Comparison of ENCODE assay signal across 17 mouse cellular contexts in the genomic region with DNA sequence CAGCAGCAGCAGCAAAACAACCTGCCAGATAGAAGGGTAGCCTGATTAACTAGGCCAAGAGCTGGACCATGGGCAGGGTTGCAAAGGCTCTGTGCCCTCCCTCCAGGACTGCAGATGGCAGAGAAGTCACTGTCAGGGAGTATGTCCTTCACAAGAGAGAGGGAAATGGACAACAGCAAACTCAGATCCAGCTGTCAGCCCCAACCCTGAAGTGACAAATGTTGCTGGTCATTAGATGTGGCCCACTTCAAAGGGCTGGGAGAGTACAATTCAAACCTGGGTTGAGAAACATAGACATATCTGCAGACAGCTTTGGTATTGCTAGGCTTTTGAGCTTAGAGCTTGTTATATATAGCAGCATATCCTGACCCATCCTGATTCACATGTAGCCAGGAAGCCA.
"Had no signal": no experiment of that assay in that cellular context is flagged by ENCODE, and none has a peak within 500 bp of the region (broad histone marks: within the 10 kb centered on the region; RNA-seq: fewer than 3 reads in every experiment).

No protein-coding gene starts in this region.

- H3K4me3 ChIP-seq: midbrain, embryonic 10.5 days; midbrain, embryonic 12.5 days; neural tube, embryonic 12.5 days had no signal

- H3K4me2 ChIP-seq: lung, embryonic 14.5 days; midbrain, embryonic 12.5 days; neural tube, embryonic 12.5 days had no signal

- H3K27ac ChIP-seq: midbrain, embryonic 12.5 days; neural tube, embryonic 12.5 days had no signal

- H3K27me3 ChIP-seq: midbrain, embryonic 12.5 days; neural tube, embryonic 12.5 days had no signal

- H3K9me3 ChIP-seq: midbrain, embryonic 10.5 days; midbrain, embryonic 12.5 days; neural tube, embryonic 12.5 days had no signal

- H3K9ac ChIP-seq: lung, embryonic 14.5 days; midbrain, embryonic 12.5 days; neural tube, embryonic 12.5 days had no signal

- ATAC-seq: midbrain, embryonic 16.5 days had no signal

- DNase-seq: lung, adult 18-20 months; lung, embryonic 14.5 days; lung, postnatal 10 days; lung, postnatal 4 days; midbrain, embryonic 14.5 days; retina, postnatal 1 day; right cerebral cortex, adult 18-20 months; right cerebral cortex, postnatal 25 days; right cerebral cortex, postnatal 4 days; spleen, adult 18-20 months; thymus, adult 18-20 months; thymus, postnatal 14 days; thymus, postnatal 36 days had no signal
